Mouse (Mus musculus) ES-Bruce4 (cell line): Measurements from ENCODE around the gene Hoxc9.

ENCODE experiments used
- CTCF ChIP-seq: IDR thresholded peaks from one replicate; pipeline ENCODE4 v1.8.1; 2011; ENCODE audit warnings: low read depth, low read length
- POLR2A ChIP-seq: IDR thresholded peaks from one replicate; pipeline ENCODE4 v1.8.1; 2011; ENCODE audit warnings: low read length; ENCODE audit not compliant: insufficient read depth

GRCm38 (mm10) chr15:102955007-102955382 is 21.2 kb upstream of the Hoxc9 start:
- TF ChIP-seq POLR2A: no peak
- no peak for TF ChIP-seq CTCF
